Comparison of ENCODE assay signal across 23 mouse cellular contexts in genomic region chr3:60926024-60926547, GRCm38 (mm10).
DNase-seq lines count a peak whose midpoint lies in the region; ATAC-seq and TF ChIP-seq lines count a peak whose summit lies in the region.
"Had no signal": no experiment of that assay in that cellular context is flagged by ENCODE, and none has a peak within 500 bp of the region (broad histone marks: within the 10 kb centered on the region; RNA-seq: fewer than 3 reads in every experiment).

No protein-coding gene starts in this region.

- no peaks in the 10 kb centered on the region for H3K36me3 ChIP-seq in liver, embryonic 13.5 days
- no peaks in the 10 kb centered on the region for H3K36me3 ChIP-seq in liver, postnatal 0 days (replicated peaks; ENCODE audit: insufficient read depth, low read length)
- H3K36me3 ChIP-seq in forebrain, embryonic 10.5 days (replicated peaks), result no peaks in the 10 kb centered on the region
- H3K36me3 ChIP-seq: embryonic facial prominence, embryonic 12.5 days; heart, embryonic 13.5 days; hindbrain, embryonic 13.5 days; intestine, embryonic 15.5 days had no signal

- intact Hi-C loops in heart, postnatal 36 days (cut with DNase I), result no loop called here

- WGBS in liver, embryonic 13.5 days (ENCODE audit: insufficient replicate concordance), result 48% methylated on average over 9 of the region's 9 CpGs
- WGBS in liver, postnatal 0 days (ENCODE audit: insufficient replicate concordance), result 76% methylated on average over 9 of the region's 9 CpGs
- 90% methylated on average over 9 of the region's 9 CpGs for WGBS in forebrain, embryonic 10.5 days

- H3K4me3 ChIP-seq in liver, embryonic 13.5 days (replicated peaks), result no peak overlapping the region
- no peak overlapping the region for H3K4me3 ChIP-seq in liver, postnatal 0 days (ENCODE audit: low read depth, low read length)
- H3K4me3 ChIP-seq in forebrain, embryonic 10.5 days, result no peak overlapping the region
- H3K4me3 ChIP-seq: embryonic facial prominence, embryonic 12.5 days; forebrain, embryonic 13.5 days; gastrocnemius, adult 2 months; heart, embryonic 13.5 days; hindbrain, embryonic 13.5 days; intestine, embryonic 15.5 days had no signal

- peaks cover 6% of the 10 kb centered on the region for H3K4me1 ChIP-seq in liver, embryonic 13.5 days (replicated peaks)
- no peaks in the 10 kb centered on the region for H3K4me1 ChIP-seq in liver, postnatal 0 days (ENCODE audit: insufficient read depth)
- H3K4me1 ChIP-seq in forebrain, embryonic 10.5 days, result peaks cover 3% of the 10 kb centered on the region
- H3K4me1 ChIP-seq: embryonic facial prominence, embryonic 12.5 days; forebrain, embryonic 13.5 days; hindbrain, embryonic 13.5 days; intestine, embryonic 15.5 days had no signal

- TF ChIP-seq EP300 in liver, postnatal 0 days (IDR thresholded peaks at IDR 0.05; ENCODE audit: low read depth), result 0 out of 2 replicates have a peak, but pooled peaks have one; percentile 52

- no peak for TF ChIP-seq CTCF in liver, postnatal 0 days (IDR thresholded peaks at IDR 0.05; ENCODE audit: low read depth)

- H3K9ac ChIP-seq in liver, embryonic 13.5 days, result no peak overlapping the region
- no peak overlapping the region for H3K9ac ChIP-seq in liver, postnatal 0 days (replicated peaks)
- H3K9ac ChIP-seq: embryonic facial prominence, embryonic 12.5 days; forebrain, embryonic 13.5 days; forebrain, postnatal 0 days; heart, embryonic 13.5 days; hindbrain, embryonic 13.5 days; intestine, embryonic 15.5 days had no signal

- no peak overlapping the region for H3K27ac ChIP-seq in liver, embryonic 13.5 days
- no peak overlapping the region for H3K27ac ChIP-seq in liver, postnatal 0 days (ENCODE audit: low read depth)
- no peak overlapping the region for H3K27ac ChIP-seq in forebrain, embryonic 10.5 days
- H3K27ac ChIP-seq: embryonic facial prominence, embryonic 12.5 days; forebrain, embryonic 13.5 days; gastrocnemius, adult 2 months; heart, embryonic 13.5 days; hindbrain, embryonic 13.5 days; hindbrain, postnatal 0 days; intestine, embryonic 15.5 days had no signal

- H3K9me3 ChIP-seq in liver, embryonic 13.5 days (replicated peaks), result no peaks in the 10 kb centered on the region
- H3K9me3 ChIP-seq in liver, postnatal 0 days (ENCODE audit: low read length), result no peaks in the 10 kb centered on the region
- H3K9me3 ChIP-seq in forebrain, embryonic 10.5 days, result no peaks in the 10 kb centered on the region
- H3K9me3 ChIP-seq: embryonic facial prominence, embryonic 12.5 days; forebrain, embryonic 13.5 days; heart, embryonic 13.5 days; hindbrain, embryonic 13.5 days; intestine, embryonic 15.5 days had no signal

- peak; percentile 60 for ATAC-seq in liver, embryonic 13.5 days (ENCODE audit: low read depth)
- ATAC-seq in liver, postnatal 0 days, result peak; percentile 29; the same call in 1 of the 2 replicates
- no peak for ATAC-seq in frontal cortex, adult (ENCODE audit: low TSS enrichment)
- ATAC-seq: forebrain, embryonic 13.5 days; hindbrain, postnatal 0 days; intestine, embryonic 15.5 days had no signal

- H3K4me2 ChIP-seq in liver, embryonic 13.5 days, result no peak overlapping the region
- no peak overlapping the region for H3K4me2 ChIP-seq in liver, postnatal 0 days (ENCODE audit: low read depth, low read length)
- H3K4me2 ChIP-seq: embryonic facial prominence, embryonic 12.5 days; forebrain, embryonic 13.5 days; heart, embryonic 13.5 days; hindbrain, embryonic 13.5 days; intestine, embryonic 15.5 days had no signal

- H3K27me3 ChIP-seq in liver, embryonic 13.5 days, result no peaks in the 10 kb centered on the region
- no peaks in the 10 kb centered on the region for H3K27me3 ChIP-seq in liver, postnatal 0 days (ENCODE audit: insufficient read depth, low read length)
- no peaks in the 10 kb centered on the region for H3K27me3 ChIP-seq in forebrain, embryonic 10.5 days (ENCODE audit: poor library complexity, severe bottlenecking)
- H3K27me3 ChIP-seq: embryonic facial prominence, embryonic 12.5 days; forebrain, embryonic 13.5 days; heart, embryonic 13.5 days; hindbrain, embryonic 13.5 days; intestine, embryonic 15.5 days had no signal

- DNase-seq in heart, adult 18-20 months, result peak; percentile 6 to 13
- no peak for DNase-seq in heart, postnatal 36 days
- peak; percentile 20 for DNase-seq in c-Kit-positive CD71-positive TER-119-negative erythroid progenitor cells, embryonic 14.5 days (ENCODE audit: low read depth)
- DNase-seq in liver, embryonic 13.5 days, result no peak
- DNase-seq in liver, postnatal 0 days, result no peak
- no peak for DNase-seq in natural killer cell, adult 2 months (ENCODE audit: low spot score in 2 of 2)
- DNase-seq in forebrain, embryonic 10.5 days (ENCODE audit: extremely low spot score, low spot score), result no peak
- DNase-seq: adrenal gland, adult 2 months; adrenal gland, postnatal 25 days; cerebellum, adult 11 months; cerebellum, adult 8-10 months; cerebellum, postnatal 14 days; gastrocnemius, adult 2 months; gastrocnemius, postnatal 36 days; heart, postnatal 10 days had no signal

Comparison
In these comparisons a context has a peak if more than half of its experiments do, and no peak if none do; other contexts are left out.
1. DNase-seq: peak in heart, adult 18-20 months (2 of 2) and c-Kit-positive CD71-positive TER-119-negative erythroid progenitor cells, embryonic 14.5 days (single experiment); none in heart, postnatal 36 days (0 of 2), liver, embryonic 13.5 days (single experiment), liver, postnatal 0 days (single experiment), natural killer cell, adult 2 months (0 of 2) and forebrain, embryonic 10.5 days (single experiment).